Mouse (Mus musculus) liver, adult (tissue): ENCODE data around the gene Slc22a21.

Experiments used
- GATA4 ChIP-seq: IDR thresholded peaks from 2 replicates; pipeline ENCODE4 v1.6.1; 2014; ENCODE audit warnings: mild to moderate bottlenecking, low read length; ENCODE audit not compliant: insufficient replicate concordance

Gene Slc22a21

GRCm38 (mm10) chr11:53979788-53980621 lies at the start of gene Slc22a21:
Slc22a21 (minus strand) TSS chr11:53980332.
- no peak for TF ChIP-seq GATA4

- TF ChIP-seq GATA4, result no peak
Observed at GRCm38 (mm10) chr11:54028997-54029396, 48.9 kb upstream of the Slc22a21 start.

- TF ChIP-seq GATA4, result no peak; the same call in 1 of the 2 replicates
Observed at GRCm38 (mm10) chr11:54028044-54028951, 48.2 kb upstream of the Slc22a21 start, which contains the start of gene Slc22a4. Slc22a4 (minus strand) TSS chr11:54028090.

DNA sequence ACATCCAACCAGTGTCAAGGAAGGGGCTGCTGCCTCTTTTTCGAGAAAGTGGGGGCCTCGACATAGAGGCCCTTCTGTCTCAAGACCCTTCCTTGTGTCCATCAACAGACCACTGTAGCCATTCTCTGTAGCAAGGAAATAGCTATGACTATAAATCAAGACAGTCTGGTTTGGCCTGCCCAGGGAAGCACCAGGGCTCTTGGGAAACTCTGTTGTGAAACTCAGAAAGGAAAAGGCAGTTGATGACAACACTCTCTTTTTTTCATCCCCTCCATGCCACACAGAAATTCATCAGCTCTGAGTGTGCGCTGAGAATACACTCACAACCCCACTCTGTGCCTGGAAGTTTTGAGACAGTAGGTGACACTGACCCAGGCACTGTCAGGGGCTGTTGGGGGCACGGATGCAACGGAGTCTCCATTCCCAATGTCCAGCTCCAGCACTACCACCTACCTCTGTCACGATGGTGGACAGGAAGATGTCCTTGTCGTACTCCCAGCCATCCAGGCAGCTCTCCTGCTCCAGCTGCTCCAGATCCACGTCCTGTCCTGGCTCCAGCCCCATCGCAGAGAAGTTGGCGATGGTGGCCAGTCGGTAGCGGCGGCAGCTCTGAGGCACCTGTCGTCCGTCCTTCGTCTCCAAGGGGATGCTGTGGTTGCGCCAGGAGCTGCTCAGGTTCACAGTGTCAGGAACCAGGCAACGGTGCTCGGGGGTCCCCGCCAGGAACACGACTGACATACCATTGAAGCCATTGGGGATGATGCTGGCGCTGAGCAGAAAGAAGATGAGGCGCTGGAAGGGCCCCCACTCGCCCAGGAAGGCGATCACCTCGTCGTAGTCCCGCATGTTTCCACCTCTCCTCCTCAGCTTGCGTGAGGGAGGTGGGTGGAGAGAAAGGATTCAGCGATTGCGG lies 47.3 kb upstream of the Slc22a21 start:
- no peak for TF ChIP-seq GATA4

GRCm38 (mm10) chr11:54026491-54027041 lies 46.4 kb upstream of the Slc22a21 start:
- TF ChIP-seq GATA4, result no peak

GRCm38 (mm10) chr11:54021396-54022093 lies 41.4 kb upstream of the Slc22a21 start:
- no peak for TF ChIP-seq GATA4

DNA sequence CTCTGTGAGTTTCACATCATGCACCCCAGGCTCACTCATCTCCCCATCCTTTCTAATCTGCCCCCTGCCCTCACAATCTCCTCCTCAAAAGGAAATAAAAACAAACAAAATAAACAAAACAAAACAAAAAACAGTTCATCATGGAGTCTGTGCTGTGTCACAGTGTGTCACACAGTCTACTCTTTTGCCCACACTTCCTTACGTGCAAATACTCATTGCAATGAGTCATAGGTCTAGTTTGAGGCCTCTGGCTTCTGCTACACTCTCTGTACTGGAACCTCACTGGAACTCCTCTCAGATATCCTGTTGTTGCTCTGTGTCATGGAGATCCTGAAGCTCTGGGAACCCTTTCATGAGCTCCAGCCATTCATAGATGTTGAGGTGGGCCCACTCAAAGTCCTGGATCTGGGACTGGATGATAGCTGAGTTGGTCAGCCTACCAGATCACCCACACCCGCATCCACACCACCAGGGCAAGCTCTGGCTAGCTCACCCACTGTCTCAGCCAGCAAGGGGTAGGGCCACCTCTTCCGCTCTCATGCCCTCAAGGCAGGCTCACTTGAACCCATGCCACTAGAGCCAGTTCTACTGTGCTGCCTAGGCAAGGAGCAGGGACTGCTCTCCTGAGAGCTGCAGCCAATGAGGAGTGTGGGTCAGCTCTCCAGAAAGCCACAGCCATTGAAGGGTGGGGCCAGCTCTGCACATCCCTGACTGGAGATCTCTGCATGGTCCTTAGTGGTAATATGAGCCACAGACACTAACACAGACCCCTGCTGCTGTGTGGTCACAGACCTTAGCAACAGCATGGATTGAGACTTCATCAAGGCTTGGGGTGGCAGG lies 39.0 kb upstream of the Slc22a21 start:
- no peak for TF ChIP-seq GATA4

DNA sequence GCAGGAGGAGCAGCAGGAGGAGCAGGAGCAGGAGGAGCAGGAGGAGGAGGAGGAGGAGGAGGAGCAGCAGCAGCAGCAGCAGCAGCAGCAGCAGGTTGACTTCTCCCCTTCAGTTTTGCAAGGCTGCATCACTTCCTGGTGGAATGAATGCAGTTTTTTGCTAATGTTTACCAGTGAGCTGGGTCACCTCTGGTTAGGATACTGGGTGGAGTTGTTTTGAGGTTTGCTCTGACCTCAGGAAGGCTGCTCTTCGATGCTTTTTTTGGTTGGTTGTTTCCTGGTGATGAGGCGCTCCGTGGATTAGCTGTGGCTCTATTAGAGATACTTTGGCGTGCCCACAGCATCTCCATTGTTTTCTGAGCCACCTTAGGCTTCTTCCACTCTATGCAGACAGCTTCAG lies 37.5 kb upstream of the Slc22a21 start:
- no peak for TF ChIP-seq GATA4

- TF ChIP-seq GATA4, result no peak
Observed at GRCm38 (mm10) chr11:54016051-54016450, 35.9 kb upstream of the Slc22a21 start.

DNA sequence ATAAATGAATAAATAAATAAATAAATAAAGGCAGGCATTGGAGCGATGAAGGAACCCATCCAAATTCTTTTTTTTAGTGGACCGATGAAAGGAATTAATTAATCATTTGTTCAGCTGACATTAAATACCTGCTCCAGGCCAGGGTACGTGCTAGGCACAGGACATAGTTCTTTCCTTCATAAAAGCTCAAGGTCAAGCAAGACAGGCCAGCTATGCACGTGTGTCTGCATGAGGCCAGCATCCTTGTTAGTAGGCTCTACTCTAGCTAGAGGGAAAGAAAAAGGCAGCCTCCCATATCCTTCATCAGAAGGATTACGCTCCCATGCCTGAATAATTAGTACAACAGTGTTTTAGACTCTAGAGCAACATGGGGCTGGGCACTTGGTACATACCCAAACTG lies 32.8 kb upstream of the Slc22a21 start:
- no peak for TF ChIP-seq GATA4

GRCm38 (mm10) chr11:54011255-54011654 lies 31.1 kb upstream of the Slc22a21 start:
- TF ChIP-seq GATA4, result no peak

- TF ChIP-seq GATA4, result no peak
Observed at GRCm38 (mm10) chr11:54008416-54008920, 28.3 kb upstream of the Slc22a21 start.

DNA sequence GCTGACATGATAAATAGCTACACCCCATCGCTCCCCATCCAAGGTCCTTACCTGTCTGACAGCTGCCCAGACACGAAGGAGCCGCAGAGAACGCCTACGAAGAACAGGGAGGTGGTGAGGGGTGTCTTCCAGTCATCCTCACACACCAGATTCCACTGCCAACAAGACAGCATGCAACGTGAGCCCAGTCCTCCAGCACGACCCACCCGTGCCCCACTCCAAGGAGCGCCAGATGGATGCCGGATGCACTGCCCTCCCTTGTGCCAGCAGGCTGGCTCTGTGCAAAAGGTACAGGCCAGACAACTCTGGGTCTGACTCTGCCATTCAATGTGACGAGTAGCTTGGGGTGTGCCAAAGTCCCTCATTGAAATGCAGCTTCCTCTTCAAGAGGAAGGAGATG lies 27.6 kb upstream of the Slc22a21 start:
- TF ChIP-seq GATA4, result no peak

- no peak for TF ChIP-seq GATA4
Observed at GRCm38 (mm10) chr11:54006901-54007300, 26.8 kb upstream of the Slc22a21 start.
